Comparison of ENCODE assay signal across 10 mouse cellular contexts in genomic region chr17:9032362-9033044, GRCm38 (mm10). TPM values are rescaled to one million over a fixed set of nuclear protein-coding genes. Genes with fewer than 3 reads are reported as not detected.
DNase-seq lines count a peak whose midpoint lies in the region; ATAC-seq and TF ChIP-seq lines count a peak whose summit lies in the region.
"Had no signal": no experiment of that assay in that cellular context is flagged by ENCODE, and none has a peak within 500 bp of the region (broad histone marks: within the 10 kb centered on the region; RNA-seq: fewer than 3 reads in every experiment).

No protein-coding gene starts in this region.

- H3K27ac ChIP-seq in CH12.LX (ENCODE audit: insufficient read depth, low read depth): no peak overlapping the region
- H3K27ac ChIP-seq in liver, embryonic 11.5 days (ENCODE audit: low read depth, low read length): no peak overlapping the region

- no peak overlapping the region for H3K4me3 ChIP-seq in CH12.LX (replicated peaks in 1 of 3; ENCODE audit: low read depth in 2 of 3, low read length in 2 of 3, poor library complexity in 1 of 3)
- H3K4me3 ChIP-seq in liver, embryonic 11.5 days (ENCODE audit: low read depth, low read length): no peak overlapping the region

- dilution Hi-C loops in CH12.LX (cut with MboI; ENCODE audit: extremely low pct_ligation_motif_present, extremely low pct_unique_long_range_greater_than_20kb, low sequenced_read_pairs): no loop called here

- H3K27me3 ChIP-seq in CH12.LX (replicated peaks): no peaks in the 10 kb centered on the region
- no peaks in the 10 kb centered on the region for H3K27me3 ChIP-seq in liver, embryonic 11.5 days (replicated peaks; ENCODE audit: control insufficient read depth, insufficient read depth, low read length)

- no peak for TF ChIP-seq EP300 in CH12.LX (IDR thresholded peaks at IDR 0.05; ENCODE audit: low read length)

- no peak for TF ChIP-seq POLR2A in CH12.LX (IDR thresholded peaks at IDR 0.05; ENCODE audit: low read depth, low read length)

- no peaks in the 10 kb centered on the region for H3K79me2 ChIP-seq in CH12.LX (replicated peaks; ENCODE audit: control insufficient read depth, extremely low read depth, insufficient read depth, poor library complexity, severe bottlenecking)

- H3K9me3 ChIP-seq in CH12.LX (replicated peaks; ENCODE audit: low read length): peaks cover 2% of the 10 kb centered on the region
- no peaks in the 10 kb centered on the region for H3K9me3 ChIP-seq in liver, embryonic 11.5 days (ENCODE audit: control insufficient read depth, low read length)
- H3K9me3 ChIP-seq: megakaryocyte, embryonic 14.5 days had no signal

- H3K4me1 ChIP-seq in CH12.LX (ENCODE audit: control insufficient read depth in 1 of 2, insufficient read depth in 2 of 2): peaks cover 2 to 10% of the 10 kb centered on the region in 2 experiments; a peak in 3 of 4 replicates
- H3K4me1 ChIP-seq in liver, embryonic 11.5 days (replicated peaks; ENCODE audit: control insufficient read depth, insufficient read depth, low read length): no peaks in the 10 kb centered on the region

- no peak for TF ChIP-seq CTCF in CH12.LX (conservative IDR thresholded peaks at IDR 0.05 in 1 of 2, IDR thresholded peaks at IDR 0.05 in 1 of 2; ENCODE audit: low read depth in 2 of 2, low read length in 2 of 2)

- DNase-seq in frontal cortex, postnatal 14 days (ENCODE audit: low spot score in 2 of 2): no peak
- DNase-seq in CH12.LX (ENCODE audit: extremely low read depth) (no peak), liver (no peak)
- DNase-seq in cerebellum, postnatal 36 days: peak; percentile 41 to 76
- peak; percentile 27 to 48 for DNase-seq in left cerebral cortex, adult 9 months (ENCODE audit: low spot score in 2 of 2)
- no peak for DNase-seq in liver, embryonic 11.5 days (ENCODE audit: low spot score)
- no peak for DNase-seq in retina, embryonic 14.5 days (ENCODE audit: low spot score)

- ATAC-seq in frontal cortex, adult (ENCODE audit: low TSS enrichment): peak; percentile 32; the same call in 1 of the 2 replicates
- no peak for ATAC-seq in liver, embryonic 11.5 days (replicated peaks; ENCODE audit: low FRiP score)

- 65% methylated on average over 6 of the region's 6 CpGs for WGBS in liver, embryonic 11.5 days

- H3K36me3 ChIP-seq in CH12.LX (replicated peaks in 1 of 2; ENCODE audit: control insufficient read depth in 1 of 2, insufficient read depth in 1 of 2, low read length in 1 of 2): no peaks in the 10 kb centered on the region
- H3K36me3 ChIP-seq in liver, embryonic 11.5 days (ENCODE audit: control insufficient read depth, insufficient read depth, low read length): no peaks in the 10 kb centered on the region

- peak overlapping the region; percentile 27 for H3K4me2 ChIP-seq in CH12.LX (ENCODE audit: insufficient read depth, low read depth, poor library complexity, severe bottlenecking)
- no peak overlapping the region for H3K4me2 ChIP-seq in liver, embryonic 11.5 days

- in situ Hi-C loops in CH12.LX (cut with MboI; ENCODE audit: low pct_ligation_motif_present, low pct_unique_long_range_greater_than_20kb, low sequenced_read_pairs): loop anchor here (10.0 to 25.0 kb wide), 2 partner anchors 132 to 405 kb away; no protein-coding TSS in a partner anchor

- H3K9ac ChIP-seq in CH12.LX (ENCODE audit: insufficient read depth, low read depth): no peak overlapping the region
- no peak overlapping the region for H3K9ac ChIP-seq in liver, embryonic 11.5 days (ENCODE audit: low read depth, low read length)

- no peak for TF ChIP-seq RAD21 in CH12.LX (IDR thresholded peaks at IDR 0.05; ENCODE audit: low read depth, low read length)

TF ChIP-seq in CH12.LX, 34 proteins besides CTCF, POLR2A, EP300 and RAD21:
- no peak for TF ChIP-seq USF2 (conservative IDR thresholded peaks at IDR 0.05; ENCODE audit: low read depth, low read length)

RNA-seq across cellular contexts. Expression of gene 1700010I14Rik, which starts 44.4 kb away (rescaled TPM):
- 2.7 and 3.4 TPM in 2 replicates for total RNA-seq in CH12.LX (2012; rRNA removed)
- total RNA-seq in CH12.LX (2014; rRNA removed): 3.4 and 3.5 TPM in 2 replicates
- polyA plus RNA-seq in CH12.LX (2012; ENCODE audit: insufficient read length, low read depth): 6.5 and 7.2 TPM in 2 replicates
- polyA plus RNA-seq in liver, embryonic 11.5 days (2014; fragmentation: Nextera tagmentation; extraction: Ambion mirVana): 1.3 and 1.9 TPM in 2 replicates
- total RNA-seq: heart, postnatal 36 days had no signal

Comparison
In these comparisons a context has a peak if more than half of its experiments do, and no peak if none do; other contexts are left out.
1. DNase-seq: peak in cerebellum, postnatal 36 days (2 of 2) and left cerebral cortex, adult 9 months (2 of 2); none in frontal cortex, postnatal 14 days (0 of 2), CH12.LX (single experiment), liver, embryonic 11.5 days (single experiment), retina, embryonic 14.5 days (single experiment) and liver (single experiment).